ENCODE assay signal across 8 mouse cellular contexts in genomic region chr5:103028940-103029621, GRCm38 (mm10).
DNase-seq lines count a peak whose midpoint lies in the region; ATAC-seq lines count a peak whose summit lies in the region.

No protein-coding gene starts in this region.

- no peaks in the 10 kb centered on the region for H3K36me3 ChIP-seq in kidney, embryonic 14.5 days (ENCODE audit: control insufficient read depth, insufficient read depth, low read length)

- no peak overlapping the region for H3K4me2 ChIP-seq in kidney, embryonic 14.5 days (replicated peaks; ENCODE audit: low read depth, low read length)

- no peaks in the 10 kb centered on the region for H3K9me3 ChIP-seq in kidney, embryonic 14.5 days (ENCODE audit: control insufficient read depth, low read length)

- intact Hi-C loops in left cerebral cortex, postnatal 10 days (cut with DNase I) = loop anchor here (10.0 kb wide), 1 partner anchor 296 kb away; no protein-coding TSS in a partner anchor

- H3K4me1 ChIP-seq in kidney, embryonic 14.5 days (ENCODE audit: control insufficient read depth, insufficient read depth, low read length) = 0 out of 2 replicates have a peak, but pooled peaks cover 6% of the 10 kb centered on the region

- H3K27ac ChIP-seq in kidney, embryonic 14.5 days (ENCODE audit: low read depth, low read length) = peak overlapping the region; percentile 67; the same call in 1 of the 2 replicates

- H3K27me3 ChIP-seq in kidney, embryonic 14.5 days (ENCODE audit: control insufficient read depth, insufficient read depth, low read length) = no peaks in the 10 kb centered on the region

- ATAC-seq in kidney, embryonic 14.5 days (ENCODE audit: low FRiP score, low TSS enrichment) = peak; percentile 94
- no peak for ATAC-seq in activated CD4-positive, CD25-positive, alpha-beta regulatory T cell, adult 4 months

- WGBS in kidney, embryonic 14.5 days = 38% methylated on average over 13 of the region's 13 CpGs

- H3K9ac ChIP-seq in kidney, embryonic 14.5 days (ENCODE audit: low read depth, low read length) = no peak overlapping the region

- no peak overlapping the region for H3K4me3 ChIP-seq in kidney, embryonic 14.5 days (ENCODE audit: low read length)

- no peak for DNase-seq in kidney, adult 8-10 months
- peak; percentile 87 to 91 for DNase-seq in cerebellum, adult 18-20 months
- DNase-seq in gastrocnemius, postnatal 10 days = peak; percentile 72
- peak; percentile 52 to 66 for DNase-seq in left cerebral cortex, postnatal 10 days (ENCODE audit: extremely low spot score in 1 of 2, low spot score in 2 of 2)
- peak; percentile 3 for DNase-seq in skeletal muscle tissue, adult 2 months (ENCODE audit: low read depth, low spot score)
- DNase-seq in embryo, embryonic 11 days = no peak

Comparison
In these comparisons a context has a peak if more than half of its experiments do, and no peak if none do; other contexts are left out.
1. DNase-seq: peak in cerebellum, adult 18-20 months (2 of 2), gastrocnemius, postnatal 10 days (single experiment), left cerebral cortex, postnatal 10 days (2 of 2) and skeletal muscle tissue, adult 2 months (single experiment); none in kidney, adult 8-10 months (0 of 2) and embryo, embryonic 11 days (single experiment).